Mouse (Mus musculus): ENCODE data around the gene Cbl.
A peak's percentile ranks its signal among the peaks of the same experiment; 100 is the strongest.

Cbl gene

GRCm38 (mm10) chr9:44182260-44182659, 51.6 kb downstream of the Cbl start:
- DNase-seq (ENCODE audit: extremely low spot score, low spot score) = no peak

GRCm38 (mm10) chr9:44181537-44181936, 52.3 kb downstream of the Cbl start:
- DNase-seq (ENCODE audit: extremely low spot score, low spot score) = no peak

GRCm38 (mm10) chr9:44178811-44179210, 55.0 kb downstream of the Cbl start:
- DNase-seq (ENCODE audit: extremely low spot score, low spot score) = no peak

GRCm38 (mm10) chr9:44178389-44178788, 55.5 kb downstream of the Cbl start:
- DNase-seq (ENCODE audit: extremely low spot score, low spot score) = no peak

- DNase-seq (ENCODE audit: extremely low spot score, low spot score) = no peak
Observed at GRCm38 (mm10) chr9:44177405-44177804, 56.4 kb downstream of the Cbl start.

- no peak for DNase-seq (ENCODE audit: extremely low spot score, low spot score)
Observed at GRCm38 (mm10) chr9:44175957-44176356, 57.9 kb downstream of the Cbl start.

GRCm38 (mm10) chr9:44175556-44175955, 58.3 kb downstream of the Cbl start:
- DNase-seq (ENCODE audit: extremely low spot score, low spot score) = no peak

- DNase-seq (ENCODE audit: extremely low spot score, low spot score) = no peak
Observed at GRCm38 (mm10) chr9:44170691-44171151, 63.1 kb downstream of the Cbl start.

GRCm38 (mm10) chr9:44168931-44169330, 64.9 kb downstream of the Cbl start:
- no peak for DNase-seq (ENCODE audit: extremely low spot score, low spot score)

GRCm38 (mm10) chr9:44159886-44160285, 74.0 kb downstream of the Cbl start:
- no peak for DNase-seq (ENCODE audit: extremely low spot score, low spot score)

- DNase-seq (ENCODE audit: extremely low spot score, low spot score) = no peak
Observed at GRCm38 (mm10) chr9:44147290-44147689, 86.6 kb downstream of the Cbl start.

- DNase-seq (ENCODE audit: extremely low spot score, low spot score) = no peak
Observed at GRCm38 (mm10) chr9:44144718-44145060, 89.2 kb downstream of the Cbl start.

GRCm38 (mm10) chr9:44144023-44144717, 89.7 kb downstream of the Cbl start:
- DNase-seq (ENCODE audit: extremely low spot score, low spot score) = no peak

- DNase-seq (ENCODE audit: extremely low spot score, low spot score) = no peak
Observed at GRCm38 (mm10) chr9:44143421-44143820, 90.4 kb downstream of the Cbl start.

- no peak for DNase-seq (ENCODE audit: extremely low spot score, low spot score)
Observed at GRCm38 (mm10) chr9:44141951-44142350, 91.9 kb downstream of the Cbl start.

GRCm38 (mm10) chr9:44137846-44138245, 96.0 kb downstream of the Cbl start:
- no peak for DNase-seq (ENCODE audit: extremely low spot score, low spot score)

GRCm38 (mm10) chr9:44135731-44136411, 98.0 kb downstream of the Cbl start:
- DNase-seq (ENCODE audit: extremely low spot score, low spot score) = no peak

- DNase-seq (ENCODE audit: extremely low spot score, low spot score) = peak; percentile 43
Observed at GRCm38 (mm10) chr9:44134851-44135730, 98.8 kb downstream of the Cbl start.

- peak; percentile 72 for DNase-seq (ENCODE audit: extremely low spot score, low spot score)
Observed at GRCm38 (mm10) chr9:44134101-44134850, 99.6 kb downstream of the Cbl start, which contains the start of gene Mcam. Gene Mcam (plus strand): TSS chr9:44134469.

GRCm38 (mm10) chr9:44133287-44133686, 100.6 kb downstream of the Cbl start:
- DNase-seq (ENCODE audit: extremely low spot score, low spot score) = no peak

GRCm38 (mm10) chr9:44132200-44132599, 101.6 kb downstream of the Cbl start:
- no peak for DNase-seq (ENCODE audit: extremely low spot score, low spot score)

Data from neural tube, embryonic 10.5 days (tissue).